Mouse (Mus musculus) ES-Bruce4 (cell line): ENCODE data around the gene Crmp1. TPM values are rescaled to one million over a fixed set of nuclear protein-coding genes. Genes with fewer than 3 reads are reported as not detected.
A peak's percentile ranks its signal among the peaks of the same experiment; 100 is the strongest.

ENCODE experiments used
- H3K27ac ChIP-seq: 2 replicates; pipeline ENCODE4 v1.5.1; 2012; ENCODE audit warnings: low read length, inconsistent platforms; ENCODE audit not compliant: insufficient read depth
- H3K27me3 ChIP-seq: 2 replicates; pipeline ENCODE4 v1.6.1; 2012; ENCODE audit warnings: mild to moderate bottlenecking, low read length, inconsistent platforms; ENCODE audit not compliant: control insufficient read depth, poor library complexity, insufficient read depth, severe bottlenecking
- H3K36me3 ChIP-seq: 2 replicates; pipeline ENCODE4 v1.6.1; 2012; ENCODE audit warnings: inconsistent platforms, mild to moderate bottlenecking, low read length, moderate library complexity; ENCODE audit not compliant: control insufficient read depth, poor library complexity, insufficient read depth, severe bottlenecking
- H3K4me1 ChIP-seq: one replicate; pipeline ENCODE4 v1.8.1; 2011; ENCODE audit warnings: low read length; ENCODE audit not compliant: control insufficient read depth, insufficient read depth
- H3K4me3 ChIP-seq: 2 replicates; pipeline ENCODE4 v1.5.1; 2011; ENCODE audit warnings: low read depth, mild to moderate bottlenecking, low read length
- H3K9ac ChIP-seq: 2 replicates; pipeline ENCODE4 v1.6.1; 2012; ENCODE audit warnings: low read depth, mild to moderate bottlenecking, inconsistent platforms; ENCODE audit not compliant: poor library complexity, severe bottlenecking
- H3K9me3 ChIP-seq: replicated peaks from 2 replicates; pipeline ENCODE4 v1.6.1; 2012; ENCODE audit warnings: mild to moderate bottlenecking, low read length, inconsistent platforms; ENCODE audit not compliant: control insufficient read depth, poor library complexity, insufficient read depth, severe bottlenecking
- CTCF ChIP-seq: IDR thresholded peaks from one replicate; pipeline ENCODE4 v1.8.1; 2011; ENCODE audit warnings: low read depth, low read length
- EP300 ChIP-seq: IDR thresholded peaks from 2 replicates; pipeline ENCODE4 v1.6.1; 2011; ENCODE audit warnings: low read depth, low read length; ENCODE audit not compliant: insufficient read depth
- POLR2A ChIP-seq: IDR thresholded peaks from one replicate; pipeline ENCODE4 v1.8.1; 2011; ENCODE audit warnings: low read length; ENCODE audit not compliant: insufficient read depth
- polyA plus RNA-seq: library from polyadenylated mRNA; stranded (reverse); fragments of >200 nt; gene quantifications from 2 replicates; pipeline ENCODE4 v1.2.4, GENCODE M21; 2011; ENCODE audit warnings: low read depth; ENCODE audit not compliant: missing spikeins, insufficient read depth, insufficient read length

Crmp1 gene
- polyA plus RNA-seq = 17.0 and 17.4 TPM in 2 replicates

DNA sequence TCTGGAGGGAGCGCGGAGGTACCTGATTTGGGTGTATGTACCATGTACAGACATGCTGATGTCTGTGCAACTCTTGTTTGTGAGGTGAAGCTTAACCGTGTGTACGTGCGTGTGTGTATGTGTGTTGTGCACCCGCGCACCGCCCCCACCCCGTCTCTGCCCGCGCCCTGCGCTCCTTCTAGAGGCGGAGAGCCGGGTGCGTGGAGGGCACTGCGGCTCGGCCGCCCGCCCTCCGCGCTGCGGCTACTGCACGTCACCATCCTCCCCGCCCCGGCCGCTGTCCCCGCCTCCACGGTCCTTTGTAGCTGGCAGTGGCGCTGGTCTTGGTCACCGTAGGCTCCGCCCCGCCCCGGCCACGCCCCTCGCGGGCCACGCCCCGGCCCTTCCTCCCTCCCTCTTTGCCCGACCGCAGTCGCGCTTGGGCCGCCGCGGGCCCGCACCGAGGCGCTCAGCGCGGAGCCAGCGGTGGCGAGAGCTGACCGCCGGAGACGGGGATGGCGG is at the start of gene Crmp1:
Gene Crmp1, plus strand, starts transcription at position 290 of the 501 bp plus-strand sequence.
- H3K4me3 ChIP-seq = peak within 1 kb of the TSS; percentile 73
- no peak within 1 kb of the TSS for H3K27ac ChIP-seq
- TF ChIP-seq POLR2A = no peak
- no peak for TF ChIP-seq CTCF
- TF ChIP-seq EP300 = no peak
- no peaks in the 10 kb centered on the region for H3K36me3 ChIP-seq
- peak within 1 kb of the TSS; percentile 33 for H3K9ac ChIP-seq
- no peaks in the 10 kb centered on the region for H3K9me3 ChIP-seq
- no peaks in the 10 kb centered on the region for H3K27me3 ChIP-seq
- peaks cover 5% of the 10 kb centered on the region for H3K4me1 ChIP-seq

DNA sequence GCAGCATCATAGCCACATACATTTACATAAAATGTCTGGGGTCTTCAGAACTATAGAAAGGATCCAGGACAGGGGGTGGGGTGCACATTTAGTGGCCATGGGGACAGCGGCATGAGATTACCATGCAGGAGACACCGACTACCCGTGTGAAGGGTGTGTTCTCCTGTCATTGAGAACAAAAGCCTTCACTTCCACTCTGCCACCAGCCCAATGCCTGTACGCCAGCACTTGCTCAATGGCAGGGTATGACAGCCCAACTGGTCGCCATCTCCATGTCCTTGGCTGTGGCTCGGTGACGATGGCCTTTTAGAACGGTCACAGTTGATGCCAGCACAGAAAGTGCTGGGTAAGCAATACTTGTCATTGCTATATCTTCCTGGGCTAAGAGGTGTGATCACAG is 45.5 kb upstream of the Crmp1 start:
- H3K27me3 ChIP-seq = no peaks in the 10 kb centered on the region
- no peak overlapping the region for H3K4me3 ChIP-seq
- TF ChIP-seq EP300 = no peak
- TF ChIP-seq CTCF = no peak
- TF ChIP-seq POLR2A = no peak
- no peak overlapping the region for H3K27ac ChIP-seq
- H3K36me3 ChIP-seq = no peaks in the 10 kb centered on the region
- no peaks in the 10 kb centered on the region for H3K9me3 ChIP-seq
- no peak overlapping the region for H3K9ac ChIP-seq
- H3K4me1 ChIP-seq = no peaks in the 10 kb centered on the region

DNA sequence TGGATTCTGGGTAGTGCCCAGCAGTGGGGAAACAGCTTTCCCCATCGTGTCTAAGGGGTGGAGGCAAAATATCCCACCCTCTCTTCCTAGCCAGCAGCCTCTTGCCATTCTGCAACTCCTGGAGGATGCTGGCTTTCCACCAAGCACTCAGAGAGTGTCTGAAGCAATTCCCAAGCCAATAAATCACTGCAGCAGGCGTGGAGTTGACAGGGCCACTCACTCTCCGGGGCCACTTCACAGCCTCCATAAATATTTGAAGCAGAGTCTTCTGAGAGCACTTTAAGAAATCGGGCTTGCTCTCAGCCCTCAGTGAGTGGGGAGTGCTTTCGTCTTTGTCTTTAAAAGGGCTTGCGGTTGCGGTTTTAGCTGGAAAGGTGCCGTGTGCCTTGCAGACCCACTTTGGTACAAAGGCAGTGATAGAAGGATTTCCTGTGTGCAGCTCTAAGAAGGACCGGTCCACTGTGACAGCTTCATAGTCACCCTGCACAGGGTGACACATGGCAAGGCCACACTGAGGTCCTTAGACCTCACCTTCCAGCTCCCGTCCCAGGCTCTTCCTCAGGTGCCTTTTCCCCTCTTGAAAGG is 45.0 kb upstream of the Crmp1 start:
- Histone ChIP-seq H3K4me1 (no peaks in the 10 kb centered on the region), H3K9ac (no peak overlapping the region), H3K27ac (no peak overlapping the region), H3K9me3 (no peaks in the 10 kb centered on the region), H3K36me3 (no peaks in the 10 kb centered on the region), H3K27me3 (no peaks in the 10 kb centered on the region), H3K4me3 (no peak overlapping the region)
- no peak for TF ChIP-seq CTCF
- TF ChIP-seq POLR2A = no peak
- no peak for TF ChIP-seq EP300

DNA sequence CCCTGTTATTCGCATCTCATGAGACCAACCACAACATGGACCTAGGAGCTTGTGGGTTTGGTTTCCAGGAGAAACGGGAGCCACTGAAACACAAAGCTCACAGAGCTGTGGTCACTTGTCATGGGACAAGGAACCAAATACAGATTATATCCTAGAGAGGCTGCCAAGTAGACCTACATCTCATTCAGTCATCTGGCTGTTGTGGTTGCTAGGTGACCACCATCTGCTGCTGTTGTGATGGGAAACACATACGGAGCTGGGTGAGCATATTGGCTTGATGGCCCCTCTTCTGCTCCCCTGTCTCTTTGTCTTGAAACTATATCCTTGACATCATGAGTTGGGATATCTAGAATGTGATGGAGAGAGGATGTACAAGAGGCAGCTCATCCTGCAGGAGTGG is 44.3 kb upstream of the Crmp1 start:
- H3K36me3 ChIP-seq = no peaks in the 10 kb centered on the region
- no peak overlapping the region for H3K4me3 ChIP-seq
- no peaks in the 10 kb centered on the region for H3K27me3 ChIP-seq
- H3K27ac ChIP-seq = no peak overlapping the region
- no peaks in the 10 kb centered on the region for H3K4me1 ChIP-seq
- no peak for TF ChIP-seq CTCF
- no peak for TF ChIP-seq POLR2A
- no peak for TF ChIP-seq EP300
- H3K9me3 ChIP-seq = no peaks in the 10 kb centered on the region
- H3K9ac ChIP-seq = no peak overlapping the region

DNA sequence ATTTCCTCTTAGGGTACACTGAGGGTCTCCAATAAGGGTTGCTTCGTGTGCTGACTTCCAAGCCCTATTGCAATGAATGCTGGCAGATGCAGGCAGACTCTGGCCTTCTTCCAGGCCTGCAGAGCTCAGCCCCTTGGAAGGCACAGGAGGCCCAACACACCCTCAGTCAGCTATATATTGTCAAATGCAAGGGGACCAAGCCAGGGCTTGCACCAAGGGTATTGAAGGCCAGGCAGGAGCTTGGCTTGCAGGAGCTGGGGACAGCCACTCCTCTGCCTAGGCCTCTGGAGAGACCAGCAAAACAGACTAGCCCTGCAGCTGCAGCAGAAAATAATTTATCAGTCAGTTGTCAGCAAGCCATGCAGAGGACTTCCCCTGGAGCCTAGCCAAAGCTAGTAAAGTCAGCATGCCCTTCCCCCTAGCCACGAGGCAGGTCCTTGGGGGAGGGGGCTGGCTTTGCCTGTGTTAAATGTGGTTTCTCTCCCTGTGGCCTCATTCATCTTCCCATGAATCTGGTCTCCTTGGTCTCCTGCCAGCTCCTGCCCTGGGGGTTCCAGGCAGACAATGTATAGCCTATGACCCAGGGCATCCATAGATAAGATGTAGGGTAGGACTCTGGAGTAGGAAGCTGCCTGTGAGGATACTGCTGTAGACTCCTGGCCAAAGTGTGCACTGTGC is 43.6 kb upstream of the Crmp1 start:
- Histone ChIP-seq H3K27me3 (no peaks in the 10 kb centered on the region), H3K4me3 (no peak overlapping the region), H3K36me3 (no peaks in the 10 kb centered on the region), H3K4me1 (no peaks in the 10 kb centered on the region), H3K9ac (no peak overlapping the region), H3K27ac (no peak overlapping the region), H3K9me3 (no peaks in the 10 kb centered on the region)
- no peak for TF ChIP-seq POLR2A
- TF ChIP-seq CTCF = no peak
- TF ChIP-seq EP300 = no peak

DNA sequence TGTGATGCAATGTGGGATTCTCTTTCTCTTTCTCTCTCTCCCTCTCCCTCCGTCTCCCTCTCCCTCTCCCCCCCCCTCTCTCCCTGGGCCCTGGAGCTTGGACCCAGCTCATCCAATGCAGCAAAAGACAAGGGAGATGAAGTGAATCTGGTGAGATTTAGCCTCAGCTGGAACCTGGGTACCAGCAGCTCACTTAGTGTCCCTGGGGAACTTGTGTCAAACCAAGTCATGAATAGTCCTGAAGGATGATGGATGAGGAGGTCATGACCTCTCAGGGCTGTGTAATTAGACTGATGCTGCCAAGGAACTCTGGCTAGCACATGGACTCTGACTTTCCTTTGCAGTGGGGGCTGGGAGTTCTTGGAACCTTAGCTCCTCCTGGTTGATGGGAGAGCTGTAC is 39.5 kb upstream of the Crmp1 start:
- H3K36me3 ChIP-seq = no peaks in the 10 kb centered on the region
- H3K27ac ChIP-seq = no peak overlapping the region
- no peaks in the 10 kb centered on the region for H3K4me1 ChIP-seq
- H3K27me3 ChIP-seq = no peaks in the 10 kb centered on the region
- TF ChIP-seq CTCF (no peak), EP300 (no peak), POLR2A (no peak)
- H3K9me3 ChIP-seq = no peaks in the 10 kb centered on the region
- H3K9ac ChIP-seq = no peak overlapping the region
- H3K4me3 ChIP-seq = no peak overlapping the region
